Mouse (Mus musculus): ENCODE data around the gene Icam5. TPM values are rescaled to one million over a fixed set of nuclear protein-coding genes. Genes with fewer than 3 reads are reported as not detected.
"Not testable (repeated sequence)": the region's sequence is repeated elsewhere in the genome, so short reads cannot be mapped to it uniquely, and the experiment has no call there.

The Icam5 gene
- polyA plus RNA-seq, 3 experiments from 2014 or later, result 0.25 to 0.31 TPM; not detected in 1

GRCm38 (mm10) chr9:21036161-21036560 lies 4.3 kb downstream of the Icam5 start:
- ATAC-seq, result no peak

GRCm38 (mm10) chr9:21036666-21037065 lies 4.8 kb downstream of the Icam5 start:
- ATAC-seq, result no peak

- no peak for ATAC-seq
Observed at GRCm38 (mm10) chr9:21037481-21037891, 5.6 kb downstream of the Icam5 start.

GRCm38 (mm10) chr9:21039779-21040178 lies 7.9 kb downstream of the Icam5 start:
- no peak for ATAC-seq

GRCm38 (mm10) chr9:21041308-21041707 lies 9.4 kb downstream of the Icam5 start:
- ATAC-seq, result no peak

- ATAC-seq, result no peak
Observed at GRCm38 (mm10) chr9:21043563-21043962, 11.7 kb downstream of the Icam5 start.

- not testable (repeated sequence) for ATAC-seq
Observed at GRCm38 (mm10) chr9:21044785-21045184, 12.9 kb downstream of the Icam5 start.

GRCm38 (mm10) chr9:21045235-21045634 lies 13.4 kb downstream of the Icam5 start:
- no peak for ATAC-seq

GRCm38 (mm10) chr9:21051578-21051977 lies 19.7 kb downstream of the Icam5 start:
- no peak for ATAC-seq

GRCm38 (mm10) chr9:21062928-21063327 lies 31.1 kb downstream of the Icam5 start:
- no peak for ATAC-seq

- ATAC-seq, result no peak
Observed at GRCm38 (mm10) chr9:21067006-21067684, 35.3 kb downstream of the Icam5 start, which contains the start of gene Zglp1. Gene Zglp1 (minus strand): TSS chr9:21067093.

- ATAC-seq, result no peak
Observed at GRCm38 (mm10) chr9:21072641-21073040, 40.8 kb downstream of the Icam5 start.

DNA sequence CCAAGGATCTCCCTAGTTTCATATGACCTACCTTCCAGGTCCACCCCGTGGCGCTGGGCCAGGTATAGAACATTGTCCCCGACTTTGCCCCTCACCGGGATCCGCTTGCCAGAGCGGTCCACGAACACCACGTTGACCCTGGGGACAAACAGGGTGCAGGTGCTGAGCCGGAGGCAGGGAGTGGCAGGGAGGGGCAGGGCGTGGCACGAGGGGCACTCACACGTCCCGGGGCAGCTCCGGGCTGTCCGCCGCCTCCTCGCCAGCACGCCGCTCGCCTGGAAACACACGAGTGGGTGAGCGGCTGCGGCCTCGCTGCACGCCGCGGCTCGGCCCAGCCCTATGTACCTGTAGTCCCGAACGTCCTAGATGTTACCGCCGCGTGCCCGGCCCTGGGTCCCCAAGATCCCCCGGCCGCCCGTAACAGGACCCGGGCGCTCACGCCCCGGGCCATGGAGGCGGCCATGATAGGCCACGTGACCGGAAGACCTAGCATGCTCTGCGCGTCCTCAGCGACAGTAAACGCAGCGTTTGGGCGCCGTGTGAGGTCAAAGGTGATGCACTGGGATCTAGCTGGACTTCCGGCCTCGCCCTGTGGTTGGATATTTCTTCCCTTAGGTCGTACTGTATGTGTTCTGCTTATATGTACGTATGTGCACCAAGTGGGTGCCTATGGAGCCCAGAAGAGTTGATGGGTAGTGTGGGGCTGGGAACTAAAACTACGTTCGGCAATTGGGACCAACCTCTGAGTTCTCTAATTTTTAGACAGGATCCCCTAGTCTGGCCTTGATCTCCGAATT lies 41.4 kb downstream of the Icam5 start, which contains the start of the genes Gm49373 and Fdx1l:
Gene Gm49373 (minus strand): TSS at position 53 of the 797 bp plus-strand sequence.
Gene Fdx1l (minus strand): TSS at position 571 of the 797 bp plus-strand sequence.
- ATAC-seq, result peak; percentile 98

GRCm38 (mm10) chr9:21074173-21074572 lies 42.3 kb downstream of the Icam5 start:
- ATAC-seq, result no peak

DNA sequence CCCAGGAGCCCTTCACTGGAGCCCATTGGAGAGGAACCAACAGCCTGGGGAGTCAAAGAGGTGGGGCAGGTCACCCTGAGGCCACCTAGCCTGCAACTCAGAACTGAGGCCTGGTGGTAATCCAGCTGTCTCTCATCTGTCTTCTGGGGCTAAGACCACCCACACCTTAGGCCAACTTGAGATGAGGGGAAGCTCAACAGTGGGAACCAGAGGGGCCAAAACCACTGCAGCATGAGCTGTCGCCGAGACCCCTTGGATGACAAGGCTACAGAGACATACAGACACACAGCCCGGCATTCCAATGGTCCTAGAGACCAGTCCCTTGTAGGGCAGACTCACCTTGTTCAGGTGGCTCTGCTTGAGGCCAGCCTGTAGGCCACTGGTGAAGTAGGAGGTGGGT lies 43.8 kb downstream of the Icam5 start:
- ATAC-seq, result no peak

DNA sequence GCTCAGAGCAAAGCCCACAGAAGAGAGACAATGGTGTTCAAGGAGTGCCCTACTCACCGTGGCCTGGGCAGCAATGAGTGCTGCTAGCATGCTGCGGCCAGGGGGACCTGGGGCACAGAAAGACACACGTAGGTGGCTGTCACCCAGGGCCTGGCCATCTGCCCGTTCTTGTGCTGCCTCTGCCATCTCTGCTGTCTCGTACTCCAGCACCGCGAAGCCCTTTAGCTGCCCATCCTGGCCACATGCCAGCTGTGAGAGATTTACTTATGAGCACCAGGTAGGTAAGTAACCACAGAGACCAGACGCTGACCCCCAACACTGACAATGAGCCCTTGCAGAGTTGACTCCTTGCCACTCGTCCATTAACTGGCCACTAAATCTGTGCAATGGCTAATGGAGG lies 49.3 kb downstream of the Icam5 start:
- ATAC-seq, result no peak

GRCm38 (mm10) chr9:21083324-21083723 lies 51.5 kb downstream of the Icam5 start:
- ATAC-seq, result no peak

Other genes with a start within 250 kb of the Icam5 start
- gene Col5a3, start 217.0 kb upstream of the Icam5 start, polyA plus RNA-seq (2017; shearing (Covaris generic)), result not detected
- not detected for gene Rdh8, start 213.6 kb upstream of the Icam5 start, polyA plus RNA-seq (2017; shearing (Covaris generic))
- gene A230050P20Rik, start 163.4 kb upstream of the Icam5 start, polyA plus RNA-seq (2017; shearing (Covaris generic)), result 10 to 100 TPM in 2 of 3 experiments, 1 to 10 TPM in 1; 9.9 to 16.8 (median 14.3) TPM
- 1 to 10 TPM in 1 of 3 experiments, under 1 TPM in 2; 0.27 to 1.9 (median 0.63) TPM for gene Angptl6, start 152.3 kb upstream of the Icam5 start, polyA plus RNA-seq (2017; shearing (Covaris generic))
- gene Ppan, start 143.9 kb upstream of the Icam5 start, polyA plus RNA-seq (2017; shearing (Covaris generic)), result 10 to 100 TPM; 16.1 to 28.8 (median 24.2) TPM
- gene Eif3g, start 133.4 kb upstream of the Icam5 start, polyA plus RNA-seq (2017; shearing (Covaris generic)), result 100 to 1,000 TPM; 159 to 219 (median 191) TPM
- gene Dnmt1, start 72.2 kb upstream of the Icam5 start, polyA plus RNA-seq (2017; shearing (Covaris generic)), result 10 to 100 TPM; 41.0 to 78.9 (median 43.9) TPM
- 1 to 10 TPM; 5.1 to 6.4 (median 5.9) TPM for gene S1pr2, start 55.3 kb upstream of the Icam5 start, polyA plus RNA-seq (2017; shearing (Covaris generic))
- 100 to 1,000 TPM in 2 of 3 experiments, 10 to 100 TPM in 1; 95.6 to 122 (median 112) TPM for gene Mrpl4, start 29.3 kb upstream of the Icam5 start, polyA plus RNA-seq (2017; shearing (Covaris generic))
- gene Icam1, start 16.1 kb upstream of the Icam5 start, polyA plus RNA-seq (2017; shearing (Covaris generic)), result 10 to 100 TPM; 50.8 to 92.7 (median 68.9) TPM
- 1 to 10 TPM; 1.6 to 6.3 (median 3.1) TPM for gene Icam4, start 2.7 kb upstream of the Icam5 start, polyA plus RNA-seq (2017; shearing (Covaris generic))
- gene Zglp1, start 35.0 kb downstream of the Icam5 start, polyA plus RNA-seq (2017; shearing (Covaris generic)), result 1 to 10 TPM in 1 of 3 experiments, under 1 TPM in 1, not detected in 1; 0.82 to 3.0 TPM
- not detected for gene Gm49373, start 41.0 kb downstream of the Icam5 start, polyA plus RNA-seq (2017; shearing (Covaris generic))
- gene Fdx1l, start 41.5 kb downstream of the Icam5 start, polyA plus RNA-seq (2017; shearing (Covaris generic)), result 10 to 100 TPM in 2 of 3 experiments, 1 to 10 TPM in 1; 9.8 to 15.0 (median 14.9) TPM
- gene Gm38431, start 59.9 kb downstream of the Icam5 start, polyA plus RNA-seq (2017; shearing (Covaris generic)), result 1 to 10 TPM in 1 of 3 experiments, under 1 TPM in 1, not detected in 1; 0.31 to 8.4 TPM
- 10 to 100 TPM; 16.6 to 23.9 (median 21.3) TPM for gene Raver1, start 59.9 kb downstream of the Icam5 start, polyA plus RNA-seq (2017; shearing (Covaris generic))
- gene Tyk2, start 99.2 kb downstream of the Icam5 start, polyA plus RNA-seq (2017; shearing (Covaris generic)), result 10 to 100 TPM; 36.3 to 61.7 (median 57.7) TPM
- 10 to 100 TPM; 84.2 to 97.0 (median 95.3) TPM for gene Cdc37, start 117.9 kb downstream of the Icam5 start, polyA plus RNA-seq (2017; shearing (Covaris generic))
- 1 to 10 TPM in 1 of 3 experiments, under 1 TPM in 2; 0.54 to 1.3 (median 0.82) TPM for gene Pde4a, start 133.6 kb downstream of the Icam5 start, polyA plus RNA-seq (2017; shearing (Covaris generic))
- 10 to 100 TPM; 20.8 to 28.9 (median 21.5) TPM for gene Keap1, start 207.3 kb downstream of the Icam5 start, polyA plus RNA-seq (2017; shearing (Covaris generic))
- gene S1pr5, start 216.4 kb downstream of the Icam5 start, polyA plus RNA-seq (2017; shearing (Covaris generic)), result under 1 TPM in 1 of 3 experiments, not detected in 2; 0.17 TPM
- 10 to 100 TPM; 23.5 to 32.5 (median 24.2) TPM for gene Atg4d, start 233.2 kb downstream of the Icam5 start, polyA plus RNA-seq (2017; shearing (Covaris generic))

Measured in inflammation-experienced regulatory T-cells, adult 6 months (primary cell).